Comparison of ENCODE assay signal across 10 mouse cellular contexts in genomic region chr5:137304165-137304564, GRCm38 (mm10). TPM values are rescaled to one million over a fixed set of nuclear protein-coding genes. Genes with fewer than 3 reads are reported as not detected.
A peak's percentile ranks its signal among the peaks of the same experiment; 100 is the strongest.
DNase-seq lines count a peak whose midpoint lies in the region; ATAC-seq and TF ChIP-seq lines count a peak whose summit lies in the region.
"Had no signal": no experiment of that assay in that cellular context is flagged by ENCODE, and none has a peak within 500 bp of the region (broad histone marks: within the 10 kb centered on the region; RNA-seq: fewer than 3 reads in every experiment).

No protein-coding gene starts in this region.

- no peak overlapping the region for H3K4me3 ChIP-seq in hindbrain, embryonic 14.5 days (replicated peaks; ENCODE audit: low read length)
- H3K4me3 ChIP-seq in hindbrain, embryonic 11.5 days (ENCODE audit: low read depth, low read length) = no peak overlapping the region
- peak overlapping the region; percentile 97; the same call in 1 of the 2 replicates for H3K4me3 ChIP-seq in limb, embryonic 10.5 days
- H3K4me3 ChIP-seq in midbrain, postnatal 0 days (ENCODE audit: low read depth, low read length) = no peak overlapping the region

- H3K9ac ChIP-seq in hindbrain, embryonic 14.5 days = peak overlapping the region; percentile 47; the same call in 1 of the 2 replicates
- H3K9ac ChIP-seq in hindbrain, embryonic 11.5 days (ENCODE audit: low read depth, low read length) = no peak overlapping the region
- 0 out of 2 replicates have a peak overlapping the region, but pooled peaks have one; percentile 14 for H3K9ac ChIP-seq in midbrain, postnatal 0 days (replicated peaks; ENCODE audit: low read length, poor library complexity, severe bottlenecking)

- H3K36me3 ChIP-seq in hindbrain, embryonic 14.5 days (replicated peaks; ENCODE audit: control insufficient read depth, insufficient read depth) = peaks cover 66% of the 10 kb centered on the region
- H3K36me3 ChIP-seq in hindbrain, embryonic 11.5 days (ENCODE audit: control insufficient read depth, insufficient read depth, low read length) = peaks cover 25% of the 10 kb centered on the region; the same call in 1 of the 2 replicates
- peaks cover 77% of the 10 kb centered on the region for H3K36me3 ChIP-seq in limb, embryonic 10.5 days
- H3K36me3 ChIP-seq in midbrain, postnatal 0 days (ENCODE audit: insufficient read depth, low read length) = peaks cover 41% of the 10 kb centered on the region

- no peak for DNase-seq in hindbrain, embryonic 14.5 days (ENCODE audit: low spot score)
- DNase-seq in hindbrain, embryonic 11.5 days (ENCODE audit: low spot score) = no peak
- peak; percentile 30 for DNase-seq in NIH3T3 (ENCODE audit: low read depth)
- no peak for DNase-seq in limb, embryonic 10.5 days (ENCODE audit: low spot score)
- DNase-seq in midbrain, postnatal 0 days (ENCODE audit: low spot score) = no peak
- DNase-seq in urinary bladder, postnatal 36 days (ENCODE audit: low spot score in 2 of 2) = no peak
- no peak for DNase-seq in cerebellum, adult 11 months
- DNase-seq: right cerebral cortex, postnatal 4 days had no signal

- 91% methylated on average over 3 of the region's 3 CpGs for WGBS in hindbrain, embryonic 14.5 days
- WGBS in hindbrain, embryonic 11.5 days = 87% methylated on average over 3 of the region's 3 CpGs
- 79% methylated on average over 3 of the region's 3 CpGs for WGBS in limb, embryonic 10.5 days
- WGBS in midbrain, postnatal 0 days = 86% methylated on average over 3 of the region's 3 CpGs

- ATAC-seq in hindbrain, embryonic 14.5 days (ENCODE audit: low FRiP score) = no peak
- no peak for ATAC-seq in hindbrain, embryonic 11.5 days (ENCODE audit: low FRiP score)
- ATAC-seq in midbrain, postnatal 0 days (ENCODE audit: low FRiP score) = no peak

- H3K27me3 ChIP-seq in hindbrain, embryonic 14.5 days (ENCODE audit: control insufficient read depth, insufficient read depth, low read length) = no peaks in the 10 kb centered on the region
- no peaks in the 10 kb centered on the region for H3K27me3 ChIP-seq in hindbrain, embryonic 11.5 days (ENCODE audit: control insufficient read depth, insufficient read depth, low read length)
- H3K27me3 ChIP-seq in limb, embryonic 10.5 days (ENCODE audit: low read depth, poor library complexity, severe bottlenecking) = no peaks in the 10 kb centered on the region
- no peaks in the 10 kb centered on the region for H3K27me3 ChIP-seq in midbrain, postnatal 0 days (ENCODE audit: insufficient read depth, low read length)

- no peaks in the 10 kb centered on the region for H3K9me3 ChIP-seq in hindbrain, embryonic 14.5 days (ENCODE audit: control insufficient read depth, low read length)
- H3K9me3 ChIP-seq in hindbrain, embryonic 11.5 days (ENCODE audit: control insufficient read depth, low read length) = no peaks in the 10 kb centered on the region
- H3K9me3 ChIP-seq in limb, embryonic 10.5 days (replicated peaks) = no peaks in the 10 kb centered on the region
- no peaks in the 10 kb centered on the region for H3K9me3 ChIP-seq in midbrain, postnatal 0 days (ENCODE audit: low read length)

- TF ChIP-seq CTCF in midbrain, postnatal 0 days (IDR thresholded peaks at IDR 0.05) = no peak

- peaks cover 31% of the 10 kb centered on the region for H3K4me1 ChIP-seq in hindbrain, embryonic 14.5 days (replicated peaks; ENCODE audit: control insufficient read depth, insufficient read depth, low read length)
- peaks cover 8% of the 10 kb centered on the region; the same call in 1 of the 2 replicates for H3K4me1 ChIP-seq in hindbrain, embryonic 11.5 days (replicated peaks; ENCODE audit: control insufficient read depth, insufficient read depth, low read length)
- H3K4me1 ChIP-seq in limb, embryonic 10.5 days = peaks cover 31% of the 10 kb centered on the region
- peaks cover 15% of the 10 kb centered on the region for H3K4me1 ChIP-seq in midbrain, postnatal 0 days (ENCODE audit: insufficient read depth, low read length)

- no peak overlapping the region for H3K27ac ChIP-seq in hindbrain, embryonic 14.5 days
- no peak overlapping the region for H3K27ac ChIP-seq in hindbrain, embryonic 11.5 days (ENCODE audit: low read depth, low read length)
- H3K27ac ChIP-seq in limb, embryonic 10.5 days = no peak overlapping the region
- no peak overlapping the region for H3K27ac ChIP-seq in midbrain, postnatal 0 days (ENCODE audit: low read depth, low read length)
- H3K27ac ChIP-seq: kidney, postnatal 0 days; macrophage had no signal

- H3K4me2 ChIP-seq in hindbrain, embryonic 14.5 days (replicated peaks) = no peak overlapping the region
- no peak overlapping the region for H3K4me2 ChIP-seq in hindbrain, embryonic 11.5 days (replicated peaks; ENCODE audit: low read depth, low read length)
- H3K4me2 ChIP-seq in midbrain, postnatal 0 days (ENCODE audit: low read depth, low read length, poor library complexity, severe bottlenecking) = no peak overlapping the region

RNA-seq across cellular contexts. Expression of gene Srrt, which starts 3.3 kb away (rescaled TPM):
- polyA plus RNA-seq in hindbrain, embryonic 14.5 days (2014; fragmentation: Nextera tagmentation; extraction: Ambion mirVana) = 75.0 and 81.0 TPM in 2 replicates
- 138 and 140 TPM in 2 replicates for polyA plus RNA-seq in hindbrain, embryonic 11.5 days (2014; fragmentation: Nextera tagmentation; extraction: Ambion mirVana)
- polyA plus RNA-seq in limb, embryonic 10.5 days (2016; fragmentation: Nextera tagmentation; extraction: Ambion mirVana) = 200 and 201 TPM in 2 replicates
- total RNA-seq in midbrain, postnatal 0 days (2014; rRNA removed) = 112 and 114 TPM in 2 replicates
- polyA plus RNA-seq in midbrain, postnatal 0 days (2015; fragmentation: Nextera tagmentation; extraction: Ambion mirVana) = 53.4 and 56.4 TPM in 2 replicates

RNA-seq across cellular contexts. Expression of gene Ufsp1, which starts 9.7 kb away (rescaled TPM):
- polyA plus RNA-seq in hindbrain, embryonic 14.5 days (2014; fragmentation: Nextera tagmentation; extraction: Ambion mirVana) = 22.3 and 22.6 TPM in 2 replicates
- 8.6 and 9.0 TPM in 2 replicates for polyA plus RNA-seq in hindbrain, embryonic 11.5 days (2014; fragmentation: Nextera tagmentation; extraction: Ambion mirVana)
- 8.1 and 8.5 TPM in 2 replicates for polyA plus RNA-seq in limb, embryonic 10.5 days (2016; fragmentation: Nextera tagmentation; extraction: Ambion mirVana)
- total RNA-seq in midbrain, postnatal 0 days (2014; rRNA removed) = 24.5 and 29.3 TPM in 2 replicates
- 35.0 and 41.2 TPM in 2 replicates for polyA plus RNA-seq in midbrain, postnatal 0 days (2015; fragmentation: Nextera tagmentation; extraction: Ambion mirVana)

RNA-seq across cellular contexts. Expression of gene Trip6, which starts 10.0 kb away (rescaled TPM):
- 11.1 and 12.2 TPM in 2 replicates for polyA plus RNA-seq in hindbrain, embryonic 14.5 days (2014; fragmentation: Nextera tagmentation; extraction: Ambion mirVana)
- 27.4 and 28.6 TPM in 2 replicates for polyA plus RNA-seq in hindbrain, embryonic 11.5 days (2014; fragmentation: Nextera tagmentation; extraction: Ambion mirVana)
- 73.4 and 75.9 TPM in 2 replicates for polyA plus RNA-seq in limb, embryonic 10.5 days (2016; fragmentation: Nextera tagmentation; extraction: Ambion mirVana)
- 11.6 and 17.5 TPM in 2 replicates for total RNA-seq in midbrain, postnatal 0 days (2014; rRNA removed)
- 10.3 and 10.9 TPM in 2 replicates for polyA plus RNA-seq in midbrain, postnatal 0 days (2015; fragmentation: Nextera tagmentation; extraction: Ambion mirVana)

RNA-seq across cellular contexts. Expression of gene Ache, which starts 16.8 kb away (rescaled TPM):
- polyA plus RNA-seq in hindbrain, embryonic 14.5 days (2014; fragmentation: Nextera tagmentation; extraction: Ambion mirVana) = 56.7 and 68.4 TPM in 2 replicates
- polyA plus RNA-seq in hindbrain, embryonic 11.5 days (2014; fragmentation: Nextera tagmentation; extraction: Ambion mirVana) = 6.2 and 8.1 TPM in 2 replicates
- polyA plus RNA-seq in limb, embryonic 10.5 days (2016; fragmentation: Nextera tagmentation; extraction: Ambion mirVana) = 1.7 and 1.8 TPM in 2 replicates
- 168 and 174 TPM in 2 replicates for total RNA-seq in midbrain, postnatal 0 days (2014; rRNA removed)
- polyA plus RNA-seq in midbrain, postnatal 0 days (2015; fragmentation: Nextera tagmentation; extraction: Ambion mirVana) = 132 and 148 TPM in 2 replicates

RNA-seq across cellular contexts. Expression of gene Slc12a9, which starts 29.2 kb away (rescaled TPM):
- polyA plus RNA-seq in hindbrain, embryonic 14.5 days (2014; fragmentation: Nextera tagmentation; extraction: Ambion mirVana) = 14.9 and 17.6 TPM in 2 replicates
- polyA plus RNA-seq in hindbrain, embryonic 11.5 days (2014; fragmentation: Nextera tagmentation; extraction: Ambion mirVana) = 7.1 and 7.5 TPM in 2 replicates
- polyA plus RNA-seq in limb, embryonic 10.5 days (2016; fragmentation: Nextera tagmentation; extraction: Ambion mirVana) = 10.4 and 10.6 TPM in 2 replicates
- 28.9 and 30.4 TPM in 2 replicates for total RNA-seq in midbrain, postnatal 0 days (2014; rRNA removed)
- polyA plus RNA-seq in midbrain, postnatal 0 days (2015; fragmentation: Nextera tagmentation; extraction: Ambion mirVana) = 27.0 and 27.8 TPM in 2 replicates
